Mouse (Mus musculus): ENCODE data around the gene Gfap.

DNA sequence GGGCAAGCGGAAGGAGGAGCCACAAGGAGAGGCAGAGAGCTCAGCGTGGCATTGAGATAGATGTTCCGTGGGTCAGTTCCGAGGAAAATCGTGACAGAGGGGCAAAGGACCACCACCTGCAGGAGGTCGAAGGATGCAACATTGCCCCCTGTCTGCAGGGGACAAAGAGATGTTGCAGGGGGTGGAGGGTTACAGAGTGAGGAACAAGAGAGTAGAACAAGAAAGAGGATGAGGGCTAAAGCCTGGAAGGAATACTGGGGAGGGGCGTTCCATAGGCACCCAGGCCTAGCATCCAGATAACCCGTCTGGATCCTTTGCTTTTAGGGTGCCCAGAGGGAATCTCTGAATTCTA lies 46.3 kb upstream of the Gfap start:
- TF ChIP-seq TAL1 (IDR thresholded peaks at IDR 0.05; ENCODE audit: low read length) (no peak), GATA1 (IDR thresholded peaks at IDR 0.05; ENCODE audit: low read length) (no peak)

Measured in erythroblast, embryonic 14.5 days (primary cell).